7 mouse cellular contexts compared by ENCODE assay signal in genomic region chr8:124281700-124282541, GRCm38 (mm10). TPM values are rescaled to one million over a fixed set of nuclear protein-coding genes. Genes with fewer than 3 reads are reported as not detected.
DNase-seq lines count a peak whose midpoint lies in the region; ATAC-seq lines count a peak whose summit lies in the region.

No protein-coding gene starts in this region.

- no peak overlapping the region; the same call in 1 of the 2 replicates for H3K9ac ChIP-seq in forebrain, embryonic 13.5 days

- H3K27ac ChIP-seq in forebrain, embryonic 13.5 days: peak overlapping the region; percentile 97

- H3K4me2 ChIP-seq in forebrain, embryonic 13.5 days: no peak overlapping the region

- 62% methylated on average over 11 of the region's 11 CpGs for WGBS in forebrain, embryonic 13.5 days

- H3K4me3 ChIP-seq in forebrain, embryonic 13.5 days: no peak overlapping the region
- peak overlapping the region; percentile 42 for H3K4me3 ChIP-seq in megakaryocyte, embryonic 14.5 days (replicated peaks)

- ATAC-seq in activated CD4-positive, CD25-positive, alpha-beta regulatory T cell, adult 4 months: peak; percentile 44
- ATAC-seq in forebrain, embryonic 13.5 days: no peak

- no peaks in the 10 kb centered on the region for H3K36me3 ChIP-seq in forebrain, embryonic 13.5 days (ENCODE audit: poor library complexity, severe bottlenecking)
- H3K36me3 ChIP-seq in megakaryocyte, embryonic 14.5 days (replicated peaks; ENCODE audit: low read length): peaks cover 100% of the 10 kb centered on the region

- H3K4me1 ChIP-seq in forebrain, embryonic 13.5 days: peaks cover 86% of the 10 kb centered on the region
- peaks cover 100% of the 10 kb centered on the region for H3K4me1 ChIP-seq in megakaryocyte, embryonic 14.5 days

- DNase-seq in CD4-positive helper T cell, adult 2 months (ENCODE audit: low read depth, low spot score): peak; percentile 53
- no peak for DNase-seq in right cerebral cortex, postnatal 4 days
- DNase-seq in c-Kit-positive CD71-positive TER-119-positive erythroid progenitor cells, embryonic 14.5 days (ENCODE audit: low spot score): no peak
- DNase-seq in urinary bladder, postnatal 4 days (ENCODE audit: low spot score in 2 of 2): no peak

- H3K9me3 ChIP-seq in forebrain, embryonic 13.5 days (replicated peaks): no peaks in the 10 kb centered on the region
- no peaks in the 10 kb centered on the region for H3K9me3 ChIP-seq in megakaryocyte, embryonic 14.5 days

- H3K27me3 ChIP-seq in forebrain, embryonic 13.5 days: no peaks in the 10 kb centered on the region
- H3K27me3 ChIP-seq in megakaryocyte, embryonic 14.5 days (replicated peaks): no peaks in the 10 kb centered on the region

RNA-seq across cellular contexts. Expression of gene Galnt2, which starts 50.7 kb away (rescaled TPM):
- 10 to 100 TPM; 18.2 to 20.1 TPM for polyA plus RNA-seq in activated CD4-positive, CD25-positive, alpha-beta regulatory T cell, adult 4 months (2017; shearing (Covaris generic))
- 31.1 and 38.6 TPM in 2 replicates for polyA plus RNA-seq in forebrain, embryonic 13.5 days (2015; fragmentation: Nextera tagmentation; extraction: Ambion mirVana)
- 55.0 and 143 TPM in 2 replicates for polyA plus RNA-seq in megakaryocyte, embryonic 14.5 days (2012; ENCODE audit: insufficient read depth, low replicate concordance)
